Comparison of ENCODE assay signal across 20 mouse cellular contexts in the genomic region with DNA sequence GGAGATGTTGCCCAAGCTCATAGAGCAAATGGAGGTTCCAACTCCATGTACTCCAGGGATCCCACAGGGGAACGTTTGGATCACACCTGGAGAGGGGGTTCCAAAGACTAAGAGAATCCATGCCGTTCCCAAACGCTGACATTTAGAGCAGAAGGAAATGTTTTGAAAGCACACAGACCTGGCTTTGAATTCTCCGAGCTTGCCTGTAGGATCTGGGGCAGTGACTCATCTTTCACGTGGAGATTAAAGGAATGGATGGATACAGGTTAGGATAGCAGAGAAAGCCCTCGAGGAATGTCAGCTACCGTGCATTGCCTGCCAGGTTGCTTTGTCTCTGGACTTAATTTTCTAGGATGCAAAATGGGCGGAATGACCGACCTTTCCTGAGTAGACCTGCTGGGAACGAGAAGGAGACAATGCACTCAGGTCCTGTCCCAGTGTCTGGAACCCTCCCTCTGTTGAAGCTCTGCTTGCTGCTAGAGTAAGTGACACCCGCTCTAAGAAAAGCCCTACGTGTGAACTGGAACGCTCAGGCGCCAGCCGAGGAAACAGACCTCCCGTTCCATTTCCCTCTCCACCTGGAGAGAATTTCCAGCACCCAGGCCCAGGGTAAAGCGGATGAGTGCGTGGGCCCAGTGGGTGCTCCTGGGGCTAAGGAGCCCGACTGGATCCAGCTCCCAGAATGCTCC. TPM values are rescaled to one million over a fixed set of nuclear protein-coding genes. Genes with fewer than 3 reads are reported as not detected.
DNase-seq lines count a peak whose midpoint lies in the region; ATAC-seq and TF ChIP-seq lines count a peak whose summit lies in the region.
"Had no signal": no experiment of that assay in that cellular context is flagged by ENCODE, and none has a peak within 500 bp of the region (broad histone marks: within the 10 kb centered on the region; RNA-seq: fewer than 3 reads in every experiment).

No protein-coding gene starts in this region.

- no peak overlapping the region for H3K4me2 ChIP-seq in forebrain, embryonic 12.5 days
- H3K4me2 ChIP-seq in neural tube, embryonic 13.5 days, result no peak overlapping the region
- H3K4me2 ChIP-seq in neural tube, embryonic 15.5 days, result no peak overlapping the region
- H3K4me2 ChIP-seq: embryonic facial prominence, embryonic 12.5 days; hindbrain, embryonic 15.5 days; limb, embryonic 12.5 days; lung, embryonic 15.5 days had no signal

- no peaks in the 10 kb centered on the region for H3K36me3 ChIP-seq in forebrain, embryonic 12.5 days (replicated peaks)
- no peaks in the 10 kb centered on the region for H3K36me3 ChIP-seq in forebrain, embryonic 10.5 days (replicated peaks)
- H3K36me3 ChIP-seq in neural tube, embryonic 13.5 days, result no peaks in the 10 kb centered on the region
- H3K36me3 ChIP-seq in neural tube, embryonic 15.5 days, result no peaks in the 10 kb centered on the region
- H3K36me3 ChIP-seq: embryonic facial prominence, embryonic 12.5 days; hindbrain, embryonic 15.5 days; limb, embryonic 12.5 days; lung, embryonic 15.5 days had no signal

- 0 out of 2 replicates have a peak overlapping the region, but pooled peaks have one; percentile 20 for H3K27ac ChIP-seq in forebrain, embryonic 12.5 days
- no peak overlapping the region for H3K27ac ChIP-seq in forebrain, embryonic 10.5 days
- 0 out of 2 replicates have a peak overlapping the region, but pooled peaks have one; percentile 7 for H3K27ac ChIP-seq in layer of hippocampus, adult 2 months
- H3K27ac ChIP-seq in neural tube, embryonic 13.5 days (replicated peaks), result peak overlapping the region; percentile 75
- 0 out of 2 replicates have a peak overlapping the region, but pooled peaks have one; percentile 1 for H3K27ac ChIP-seq in neural tube, embryonic 15.5 days (replicated peaks)
- H3K27ac ChIP-seq: embryonic facial prominence, embryonic 12.5 days; limb, embryonic 12.5 days; liver, embryonic 14.5 days; lung, embryonic 15.5 days had no signal

- H3K27me3 ChIP-seq in forebrain, embryonic 12.5 days, result peaks cover 12% of the 10 kb centered on the region; the same call in 1 of the 2 replicates
- H3K27me3 ChIP-seq in forebrain, embryonic 10.5 days (ENCODE audit: poor library complexity, severe bottlenecking), result peaks cover 41% of the 10 kb centered on the region
- H3K27me3 ChIP-seq in neural tube, embryonic 13.5 days, result no peaks in the 10 kb centered on the region
- no peaks in the 10 kb centered on the region for H3K27me3 ChIP-seq in neural tube, embryonic 15.5 days (replicated peaks)
- H3K27me3 ChIP-seq: embryonic facial prominence, embryonic 12.5 days; hindbrain, embryonic 15.5 days; lung, embryonic 15.5 days had no signal

- ATAC-seq in forebrain, embryonic 12.5 days (ENCODE audit: low FRiP score), result no peak
- ATAC-seq in neural tube, embryonic 13.5 days (ENCODE audit: low read depth), result peak; percentile 46; the same call in 1 of the 2 replicates
- ATAC-seq in neural tube, embryonic 15.5 days (ENCODE audit: low FRiP score), result no peak

- 77% methylated on average over 19 of the region's 19 CpGs for WGBS in forebrain, embryonic 12.5 days
- 83% methylated on average over 19 of the region's 19 CpGs for WGBS in forebrain, embryonic 10.5 days
- WGBS in neural tube, embryonic 13.5 days, result 74% methylated on average over 19 of the region's 19 CpGs
- WGBS in neural tube, embryonic 15.5 days, result 74% methylated on average over 19 of the region's 19 CpGs

- no peak for DNase-seq in forebrain, embryonic 10.5 days (ENCODE audit: extremely low spot score, low spot score)
- DNase-seq in layer of hippocampus, adult 2 months (ENCODE audit: low spot score in 2 of 2), result no peak
- DNase-seq in layer of hippocampus, adult 18-20 months (ENCODE audit: low spot score in 2 of 2), result no peak
- no peak for DNase-seq in neural tube, embryonic 10.5 days (ENCODE audit: extremely low spot score, low spot score)
- DNase-seq in spleen, adult 18-20 months, result no peak
- DNase-seq: adrenal gland, adult 8-10 months; gastrocnemius, postnatal 36 days; kidney, adult 18-20 months; kidney, postnatal 14 days; lung, postnatal 4 days; thymus, adult 2 months had no signal

- no peak for TF ChIP-seq CTCF in layer of hippocampus, adult 2 months (conservative IDR thresholded peaks at IDR 0.05)

- H3K9me3 ChIP-seq in forebrain, embryonic 12.5 days, result no peaks in the 10 kb centered on the region
- H3K9me3 ChIP-seq in forebrain, embryonic 10.5 days, result no peaks in the 10 kb centered on the region
- no peaks in the 10 kb centered on the region for H3K9me3 ChIP-seq in neural tube, embryonic 13.5 days
- H3K9me3 ChIP-seq in neural tube, embryonic 15.5 days (replicated peaks), result no peaks in the 10 kb centered on the region
- H3K9me3 ChIP-seq: embryonic facial prominence, embryonic 12.5 days; hindbrain, embryonic 15.5 days; limb, embryonic 12.5 days; lung, embryonic 15.5 days had no signal

- peaks cover 47% of the 10 kb centered on the region for H3K4me1 ChIP-seq in forebrain, embryonic 12.5 days
- H3K4me1 ChIP-seq in forebrain, embryonic 10.5 days, result peaks cover 49% of the 10 kb centered on the region
- H3K4me1 ChIP-seq in neural tube, embryonic 13.5 days (replicated peaks), result peaks cover 59% of the 10 kb centered on the region
- H3K4me1 ChIP-seq in neural tube, embryonic 15.5 days, result peaks cover 36% of the 10 kb centered on the region

- H3K4me3 ChIP-seq in forebrain, embryonic 12.5 days (replicated peaks), result no peak overlapping the region
- H3K4me3 ChIP-seq in forebrain, embryonic 10.5 days, result no peak overlapping the region
- H3K4me3 ChIP-seq in layer of hippocampus, adult 2 months, result no peak overlapping the region
- H3K4me3 ChIP-seq in neural tube, embryonic 13.5 days, result no peak overlapping the region
- no peak overlapping the region for H3K4me3 ChIP-seq in neural tube, embryonic 15.5 days (replicated peaks)
- H3K4me3 ChIP-seq: embryonic facial prominence, embryonic 12.5 days; erythroblast, embryonic 14.5 days; hindbrain, embryonic 15.5 days; limb, embryonic 12.5 days; lung, embryonic 15.5 days had no signal

- H3K9ac ChIP-seq in forebrain, embryonic 12.5 days, result no peak overlapping the region
- no peak overlapping the region for H3K9ac ChIP-seq in neural tube, embryonic 13.5 days
- no peak overlapping the region for H3K9ac ChIP-seq in neural tube, embryonic 15.5 days (replicated peaks)
- H3K9ac ChIP-seq: embryonic facial prominence, embryonic 12.5 days; hindbrain, embryonic 15.5 days; limb, embryonic 12.5 days; liver, embryonic 14.5 days; lung, embryonic 15.5 days had no signal

RNA-seq across cellular contexts. Expression of a gene that starts 17.0 kb away (rescaled TPM):
- polyA plus RNA-seq in forebrain, embryonic 12.5 days (2016; fragmentation: Nextera tagmentation; extraction: Ambion mirVana), result 106 and 137 TPM in 2 replicates
- polyA plus RNA-seq in forebrain, embryonic 10.5 days (2016; fragmentation: Nextera tagmentation; extraction: Ambion mirVana), result 74.4 and 77.0 TPM in 2 replicates
- 10 to 100 TPM; 87.6 to 89.0 TPM for total RNA-seq in layer of hippocampus, adult 2 months (2021)
- 10 to 100 TPM; 74.8 to 94.2 TPM for total RNA-seq in layer of hippocampus, adult 18-20 months (2021)
- polyA plus RNA-seq in neural tube, embryonic 13.5 days (2015; fragmentation: Nextera tagmentation; extraction: Ambion mirVana), result 137 and 150 TPM in 2 replicates
- 55.6 and 67.3 TPM in 2 replicates for polyA plus RNA-seq in neural tube, embryonic 15.5 days (2015; fragmentation: Nextera tagmentation; extraction: Ambion mirVana)
